Mouse (Mus musculus) embryo, embryonic 10.5 days (tissue): ENCODE measurements around the gene Slc22a5.
A peak's percentile ranks its signal among the peaks of the same experiment; 100 is the strongest.
"Not testable (repeated sequence)": the region's sequence is repeated elsewhere in the genome, so short reads cannot be mapped to it uniquely, and the experiment has no call there.

Source experiments
- DNase-seq: peaks from one replicate; pipeline ENCODE4 v3.0.0-alpha.2; 2015; ENCODE audit warnings: low spot score

Gene Slc22a5

DNA sequence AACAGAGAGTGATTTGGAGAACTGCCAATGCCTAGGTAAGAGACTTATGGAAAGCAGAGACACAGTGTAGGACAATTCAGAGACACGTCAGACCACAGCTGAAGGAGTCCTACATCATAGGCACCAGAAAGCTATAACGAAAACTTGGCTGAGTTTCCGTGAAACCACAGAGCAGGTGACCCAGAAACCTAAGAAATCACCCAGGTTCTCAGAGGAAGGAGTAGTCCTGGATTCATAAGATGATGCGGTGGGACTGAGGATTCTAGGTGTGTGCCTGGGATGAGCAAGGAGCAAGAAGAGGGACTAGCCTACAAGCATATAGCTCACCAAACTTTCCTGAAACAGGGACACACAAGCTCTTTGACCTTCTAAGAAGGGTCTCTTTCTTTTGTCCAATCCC is 3.2 kb downstream of the Slc22a5 start:
- DNase-seq, result no peak

- DNase-seq, result no peak
Observed at GRCm38 (mm10) chr11:53883287-53883686, 8.2 kb downstream of the Slc22a5 start.

GRCm38 (mm10) chr11:53878096-53878495 is 13.4 kb downstream of the Slc22a5 start:
- DNase-seq, result not testable (repeated sequence)

DNA sequence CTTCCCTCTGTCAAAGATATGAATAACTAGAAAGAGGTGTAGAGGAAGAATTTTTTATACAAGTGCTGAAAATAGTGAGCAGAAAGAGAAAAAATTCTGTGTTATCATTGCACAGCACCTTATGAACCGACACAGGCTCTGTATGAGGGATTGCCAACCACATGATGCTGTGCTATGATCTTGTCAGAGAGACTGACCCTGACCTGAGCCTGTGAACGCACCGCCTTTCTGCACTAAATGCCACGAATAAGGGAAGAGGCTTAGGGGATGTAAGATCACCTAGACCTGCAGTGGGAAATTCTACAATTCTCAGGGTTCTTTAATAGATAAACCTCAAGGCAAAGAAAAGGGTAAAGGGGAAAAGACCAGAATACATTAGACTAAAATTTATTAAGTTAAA is 15.0 kb downstream of the Slc22a5 start:
- DNase-seq, result no peak

DNA sequence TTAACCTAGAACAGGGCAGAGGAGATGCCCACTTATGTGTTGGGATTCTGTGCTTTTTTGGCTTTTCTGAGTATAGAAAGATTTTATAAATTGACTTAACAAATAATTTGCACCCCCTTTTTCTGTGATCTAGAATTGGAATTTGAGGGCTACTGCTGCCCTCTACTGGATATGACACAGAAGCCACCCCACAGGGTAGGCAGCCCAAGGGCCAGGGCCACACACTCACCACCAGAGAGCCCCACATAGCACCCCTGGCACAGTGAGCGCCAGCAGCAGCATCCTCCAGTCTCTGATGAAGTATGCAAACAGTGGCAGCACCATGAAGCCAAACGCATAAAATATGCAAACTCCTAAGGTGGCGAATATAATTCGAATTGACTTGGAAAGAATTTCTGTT is 16.8 kb downstream of the Slc22a5 start:
- no peak for DNase-seq

- not testable (repeated sequence) for DNase-seq
Observed at GRCm38 (mm10) chr11:53873909-53874704, 17.4 kb downstream of the Slc22a5 start.

DNA sequence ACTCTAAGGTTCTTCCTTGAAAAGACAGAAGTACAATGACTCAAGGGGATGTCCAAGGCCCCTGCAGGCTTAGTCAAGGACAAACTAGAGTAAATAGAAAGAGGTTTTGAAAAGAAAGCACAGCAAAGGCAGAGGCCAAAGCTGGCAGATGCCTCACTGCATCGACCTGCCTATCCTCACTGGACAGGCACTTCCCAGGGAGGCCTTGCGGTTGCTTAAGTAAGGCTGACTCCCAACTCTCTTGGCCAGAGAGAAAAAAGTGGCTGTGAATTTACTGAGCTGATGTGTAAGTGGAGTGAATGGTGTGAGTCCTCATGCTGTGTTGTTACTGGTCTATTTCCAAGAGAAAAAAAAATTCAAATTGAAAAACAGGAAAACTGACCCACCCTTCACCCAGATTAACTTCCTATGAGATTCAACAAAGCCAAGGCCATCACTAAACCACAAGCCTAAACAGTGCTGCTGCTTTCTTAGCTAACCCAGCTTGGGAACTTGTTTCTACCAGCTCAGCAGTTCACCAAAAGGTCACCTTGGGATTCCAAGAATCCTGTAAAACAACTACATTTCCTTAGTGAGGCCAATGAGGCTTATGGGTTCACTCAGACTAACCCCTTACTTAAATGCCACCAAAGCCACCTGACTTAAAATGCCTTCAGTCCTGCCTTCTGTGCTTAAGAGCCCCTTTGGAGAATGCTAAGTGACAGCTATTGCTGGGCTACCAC is 19.5 kb downstream of the Slc22a5 start:
- DNase-seq, result no peak

DNA sequence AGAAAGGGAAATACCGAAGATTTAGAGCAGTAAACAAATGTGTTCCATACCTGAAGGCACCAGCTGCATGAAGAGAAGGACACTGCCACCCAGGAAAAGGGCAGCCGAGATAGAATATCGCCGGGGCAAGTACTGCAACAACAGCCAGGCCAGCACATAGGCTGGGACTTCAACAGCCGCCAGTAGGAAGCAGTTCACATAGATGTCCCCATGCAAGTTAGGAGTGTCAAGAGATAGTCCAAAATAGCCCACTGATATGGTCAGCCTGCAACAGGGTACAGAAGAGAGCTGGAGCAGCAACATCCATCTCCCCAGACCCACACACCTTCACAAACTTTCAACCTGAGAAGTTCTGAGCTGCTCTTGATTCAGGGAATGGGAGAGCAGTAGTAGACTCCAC is 22.3 kb downstream of the Slc22a5 start:
- DNase-seq, result no peak

GRCm38 (mm10) chr11:53868323-53868722 is 23.1 kb downstream of the Slc22a5 start:
- DNase-seq, result not testable (repeated sequence)

GRCm38 (mm10) chr11:53864724-53865310 is 26.6 kb downstream of the Slc22a5 start:
- DNase-seq, result not testable (repeated sequence)

GRCm38 (mm10) chr11:53860944-53861343 is 30.5 kb downstream of the Slc22a5 start:
- not testable (repeated sequence) for DNase-seq

GRCm38 (mm10) chr11:53858761-53859580 is 32.5 kb downstream of the Slc22a5 start, which contains the start of gene Gm12216:
Gene Gm12216, minus strand, starts transcription at chr11:53859256.
- peak; percentile 42 for DNase-seq

- no peak for DNase-seq
Observed at GRCm38 (mm10) chr11:53858058-53858760, 33.3 kb downstream of the Slc22a5 start.

DNA sequence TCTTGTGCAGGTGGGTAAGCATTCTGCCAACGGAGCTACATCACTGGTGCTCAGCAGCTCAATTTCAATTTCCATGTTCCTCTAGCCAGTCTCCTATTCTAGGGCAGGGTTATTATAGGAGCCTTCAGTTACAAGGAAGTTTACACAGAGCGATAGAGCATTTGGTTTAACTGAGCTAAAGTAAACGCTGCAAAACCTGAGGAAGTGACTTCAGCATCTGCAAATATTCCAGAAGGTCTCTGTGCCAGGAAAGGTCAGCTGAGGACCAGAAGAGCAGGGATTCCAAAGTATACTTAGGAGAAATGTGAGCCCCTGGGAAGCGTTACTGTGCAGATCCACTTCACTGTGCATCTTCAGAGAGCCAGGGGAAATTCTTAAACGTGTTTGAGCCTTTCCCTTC is 37.8 kb downstream of the Slc22a5 start:
- no peak for DNase-seq

GRCm38 (mm10) chr11:53851795-53852194 is 39.7 kb downstream of the Slc22a5 start:
- no peak for DNase-seq

- DNase-seq, result peak; percentile 85
Observed at GRCm38 (mm10) chr11:53849588-53850320, 41.7 kb downstream of the Slc22a5 start.

DNA sequence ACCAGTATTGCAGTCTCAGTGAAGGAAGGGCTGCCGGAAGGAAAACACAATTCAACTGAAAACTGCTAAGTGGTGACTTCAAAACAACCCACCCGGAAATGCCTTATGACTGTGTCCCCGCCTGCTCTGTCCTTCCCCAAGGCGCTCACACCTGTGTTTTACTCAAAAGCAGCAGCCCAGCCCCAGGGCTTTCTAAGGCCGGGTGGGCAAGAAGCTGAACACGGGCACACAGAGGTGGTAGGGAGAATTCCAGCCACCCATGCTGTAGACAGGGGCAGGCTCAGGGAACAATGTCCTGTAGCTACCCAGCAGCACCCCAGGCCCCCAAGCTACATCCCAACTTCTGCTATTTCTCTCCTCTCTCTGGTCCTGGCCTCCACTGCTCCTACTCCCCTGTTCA is 45.8 kb downstream of the Slc22a5 start:
- DNase-seq, result no peak

DNA sequence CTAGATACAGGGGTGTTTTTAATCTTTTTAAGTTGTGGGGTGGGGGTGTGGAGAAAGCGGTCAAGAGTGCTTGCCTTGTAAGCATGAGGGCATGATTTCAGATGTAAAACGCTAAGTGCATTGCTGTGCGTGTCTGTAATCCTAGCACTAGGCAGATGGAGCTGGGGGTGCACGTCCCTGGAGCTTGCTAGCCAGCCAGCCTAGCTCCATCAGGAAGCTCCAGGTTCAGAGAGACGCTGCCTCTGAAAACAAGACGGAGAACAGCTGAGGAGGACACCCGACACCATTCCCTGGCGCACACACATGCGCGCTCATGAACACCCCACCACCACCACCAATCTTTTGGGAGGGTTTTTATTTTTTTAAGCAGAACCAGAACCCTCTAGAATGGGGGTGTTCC is 48.4 kb downstream of the Slc22a5 start:
- DNase-seq, result no peak

DNA sequence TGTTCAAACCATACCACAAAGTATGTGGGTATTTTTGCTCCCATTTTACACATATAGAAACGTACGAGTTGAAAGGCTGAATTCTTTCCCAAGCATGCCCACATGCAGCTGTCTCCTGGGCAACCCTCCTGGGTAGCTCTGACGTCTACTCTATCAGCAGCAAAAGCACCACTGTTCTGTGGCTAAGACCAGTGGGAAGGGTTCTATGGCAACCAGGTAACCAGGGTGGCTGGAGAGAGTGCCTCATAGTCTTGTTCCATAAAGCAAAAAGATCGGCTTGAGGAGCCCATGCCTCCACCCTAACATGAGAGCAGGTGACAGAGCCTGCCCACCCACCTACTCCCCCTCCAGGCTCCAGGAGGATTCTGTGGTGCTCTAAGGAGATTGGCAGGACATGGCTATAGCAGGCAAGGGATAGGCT is 49.3 kb downstream of the Slc22a5 start:
- DNase-seq, result no peak

DNA sequence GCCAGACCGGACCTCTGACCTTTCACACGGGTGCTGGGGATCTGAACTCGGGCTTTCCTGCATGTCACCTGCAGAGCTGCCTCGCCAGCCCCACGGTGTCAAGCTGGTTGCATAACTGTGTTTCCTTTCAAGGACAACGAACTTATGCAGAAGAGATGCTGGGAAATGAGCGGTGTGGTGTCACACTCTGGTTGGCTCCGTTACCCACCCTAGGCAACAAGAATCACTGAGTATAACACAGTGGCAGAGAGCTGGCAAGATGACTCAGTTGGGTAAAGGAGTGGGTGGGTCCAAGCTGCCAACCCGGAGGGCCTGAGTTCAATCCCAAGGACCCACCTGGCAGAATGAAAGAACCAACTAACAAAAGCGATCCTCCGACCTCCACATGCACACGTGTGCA is 49.9 kb downstream of the Slc22a5 start:
- no peak for DNase-seq
